Mouse (Mus musculus) adrenal gland, postnatal 0 days (tissue): ENCODE measurements around the gene Gkn2. TPM values are rescaled to one million over a fixed set of nuclear protein-coding genes. Genes with fewer than 3 reads are reported as not detected.

Source experiments
- polyA plus RNA-seq: library from polyadenylated mRNA; unstranded; fragments of >200 nt; fragmentation: Nextera tagmentation; extraction: Ambion mirVana; gene quantifications from 2 replicates; pipeline ENCODE4 v1.2.1, GENCODE M21; 2015

Gkn2 gene
- 0.70 and 18.4 TPM in 2 replicates for polyA plus RNA-seq

GRCm38 (mm10) chr6:87373057-87373456 lies at the start of gene Gkn2:
Gene Gkn2 (plus strand): TSS chr6:87373357.

GRCm38 (mm10) chr6:87335091-87335934 lies 37.8 kb upstream of the Gkn2 start, which contains the start of gene Antxr1:
Gene Antxr1 (minus strand): TSS chr6:87335821.

GRCm38 (mm10) chr6:87350829-87351228 lies 22.3 kb upstream of the Gkn2 start, which contains the start of gene Gkn1:
Gene Gkn1 (minus strand): TSS chr6:87350942.

GRCm38 (mm10) chr6:87388877-87389276 lies 15.7 kb downstream of the Gkn2 start, which contains the start of gene Gkn3:
Gene Gkn3 (minus strand): TSS chr6:87388935.

GRCm38 (mm10) chr6:87428487-87429044 lies 55.4 kb downstream of the Gkn2 start, which contains the start of gene Bmp10:
Gene Bmp10 (plus strand): TSS chr6:87428994.

Other genes with a start within 250 kb of the Gkn2 start
- gene Antxr1, start 37.5 kb upstream of the Gkn2 start, polyA plus RNA-seq, result 8.4 and 10.1 TPM in 2 replicates
- 8.1 TPM in 1 of 2 replicates, not detected in the other for gene Gkn1, start 22.4 kb upstream of the Gkn2 start, polyA plus RNA-seq
- gene Gkn3, start 15.6 kb downstream of the Gkn2 start, polyA plus RNA-seq, result 0.44 TPM in 1 of 2 replicates, not detected in the other
- gene Bmp10, start 55.6 kb downstream of the Gkn2 start, polyA plus RNA-seq, result not detected in 2 replicates
- 2.7 and 4.9 TPM in 2 replicates for gene Arhgap25, start 159.9 kb downstream of the Gkn2 start, polyA plus RNA-seq
- 2.0 and 2.3 TPM in 2 replicates for gene Prokr1, start 217.4 kb downstream of the Gkn2 start, polyA plus RNA-seq